Mouse (Mus musculus) forebrain, embryonic 15.5 days (tissue): ENCODE measurements at regions not wholly inside any gene's neighbourhood (a gene's known extent, or its start where the extent isn't known, plus 50 kb on each side); places are given as distances from the start of the nearest gene placed in this dataset.

Experiments used
- ATAC-seq: fragments of 200-750 bp; cut with Nextera tagmentation; replicated peaks from 2 replicates; pipeline ENCODE4 v1.8.0; 2017; ENCODE audit warnings: mild to moderate bottlenecking, moderate TSS enrichment, moderate library complexity
- H3K27ac ChIP-seq: fragments of 300-500 bp; sonication (generic); replicated peaks from 2 replicates; pipeline ENCODE4 v1.5.1; 2015; ENCODE audit warnings: mild to moderate bottlenecking, inconsistent platforms
- H3K27me3 ChIP-seq: fragments of 300-500 bp; sonication (generic); 2 replicates; pipeline ENCODE4 v1.6.1; 2015; ENCODE audit warnings: inconsistent platforms
- H3K36me3 ChIP-seq: fragments of 300-500 bp; sonication (generic); 2 replicates; pipeline ENCODE4 v1.6.1; 2015; ENCODE audit warnings: mild to moderate bottlenecking, inconsistent platforms
- H3K4me1 ChIP-seq: fragments of 300-500 bp; sonication (generic); 2 replicates; pipeline ENCODE4 v1.6.1; 2015; ENCODE audit warnings: inconsistent platforms
- H3K4me2 ChIP-seq: fragments of 300-500 bp; sonication (generic); replicated peaks from 2 replicates; pipeline ENCODE4 v1.6.1; 2015; ENCODE audit warnings: mild to moderate bottlenecking, inconsistent platforms
- H3K4me3 ChIP-seq: fragments of 300-500 bp; sonication (generic); 2 replicates; pipeline ENCODE4 v1.5.1; 2015; ENCODE audit warnings: mild to moderate bottlenecking, inconsistent platforms
- H3K9ac ChIP-seq: fragments of 300-500 bp; sonication (generic); replicated peaks from 2 replicates; pipeline ENCODE4 v1.6.1; 2015; ENCODE audit warnings: mild to moderate bottlenecking, inconsistent platforms
- H3K9me3 ChIP-seq: fragments of 300-500 bp; sonication (generic); 2 replicates; pipeline ENCODE4 v1.6.1; 2016; ENCODE audit warnings: inconsistent platforms
- WGBS: fragments of 180-500 bp; shearing (Covaris S2); methylation state at CpG from one replicate; pipeline ENCODE4 v1.1.7; 2015; ENCODE audit warnings: mixed read lengths; 5-methylcytosine and 5-hydroxymethylcytosine counted together

DNA sequence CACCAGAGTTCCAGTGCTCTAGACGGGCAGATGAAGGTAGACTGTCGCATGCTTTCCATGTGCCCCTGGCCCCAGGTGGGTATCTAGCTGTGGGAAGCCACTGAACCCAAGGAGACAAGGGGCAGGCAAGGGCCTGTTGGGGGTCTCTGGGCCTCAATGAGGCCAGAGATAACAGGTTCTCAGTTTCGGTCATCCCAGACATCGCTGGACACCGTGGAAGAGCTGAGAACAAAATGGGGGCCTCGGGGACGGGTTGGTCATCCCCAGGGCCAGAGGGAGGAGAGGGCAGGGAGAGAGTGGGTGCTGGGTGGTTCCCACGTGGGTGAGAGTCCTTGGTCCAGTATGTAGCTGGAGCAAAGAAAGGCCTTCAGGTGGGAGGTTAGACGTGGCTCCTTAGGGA lies 307.2 kb downstream of the Zfp804a start:
- H3K4me1 ChIP-seq = no peaks in the 10 kb centered on the region
- no peak for ATAC-seq
- 90% methylated on average over 9 of the region's 9 CpGs for WGBS
- no peak overlapping the region for H3K4me3 ChIP-seq
- H3K36me3 ChIP-seq = no peaks in the 10 kb centered on the region
- H3K27ac ChIP-seq = no peak overlapping the region
- H3K27me3 ChIP-seq = no peaks in the 10 kb centered on the region
- H3K4me2 ChIP-seq = no peak overlapping the region
- no peak overlapping the region for H3K9ac ChIP-seq
- H3K9me3 ChIP-seq = no peaks in the 10 kb centered on the region

DNA sequence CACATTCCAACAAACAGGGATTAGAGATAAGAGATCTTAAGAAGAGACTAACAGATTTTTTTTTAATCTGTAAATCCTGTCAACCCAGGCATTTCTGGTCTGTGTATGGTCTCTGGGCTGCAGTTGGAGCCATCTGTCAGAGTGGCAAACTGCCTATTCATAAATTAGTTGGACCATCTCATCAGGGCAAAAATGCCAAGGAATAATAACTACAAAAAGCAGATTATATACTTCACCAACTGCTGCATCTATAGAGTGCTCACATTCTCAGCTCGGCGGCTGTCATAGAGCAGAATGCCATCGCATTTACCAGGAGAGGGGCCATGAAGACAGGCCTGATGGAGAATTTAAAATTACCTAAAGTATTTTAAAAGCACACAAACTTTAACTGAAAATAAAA lies 320.1 kb downstream of the Zfp804a start:
- no peaks in the 10 kb centered on the region for H3K9me3 ChIP-seq
- no peaks in the 10 kb centered on the region for H3K36me3 ChIP-seq
- no peaks in the 10 kb centered on the region for H3K4me1 ChIP-seq
- 68% methylated on average over 3 of the region's 3 CpGs for WGBS
- H3K4me2 ChIP-seq = no peak overlapping the region
- H3K9ac ChIP-seq = no peak overlapping the region
- no peak overlapping the region for H3K27ac ChIP-seq
- H3K4me3 ChIP-seq = no peak overlapping the region
- no peaks in the 10 kb centered on the region for H3K27me3 ChIP-seq
- peak; percentile 53; the same call in 1 of the 2 replicates for ATAC-seq

DNA sequence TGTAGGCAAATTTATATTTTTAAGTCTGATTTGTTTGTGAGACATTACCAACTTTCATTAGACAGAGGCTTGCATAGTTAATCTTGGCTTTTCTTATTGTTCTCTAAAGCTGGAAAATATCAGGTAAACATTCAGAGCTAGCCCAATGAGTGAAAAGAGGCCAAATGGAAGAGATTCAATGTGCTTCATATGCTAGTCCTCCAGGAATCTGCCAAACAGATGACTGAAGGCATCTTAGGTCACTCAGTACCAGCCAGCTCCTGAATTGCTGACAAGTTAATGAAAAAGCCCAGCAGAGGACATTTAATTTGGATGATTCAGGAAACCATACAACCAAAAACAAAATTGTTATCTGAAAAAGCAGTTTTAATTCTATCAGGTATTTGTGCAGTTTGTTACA lies 325.5 kb downstream of the Zfp804a start:
- Histone ChIP-seq H3K27me3 (no peaks in the 10 kb centered on the region), H3K27ac (no peak overlapping the region), H3K36me3 (no peaks in the 10 kb centered on the region), H3K4me2 (no peak overlapping the region), H3K9me3 (no peaks in the 10 kb centered on the region), H3K4me3 (no peak overlapping the region), H3K9ac (no peak overlapping the region), H3K4me1 (no peaks in the 10 kb centered on the region)
- no peak for ATAC-seq

DNA sequence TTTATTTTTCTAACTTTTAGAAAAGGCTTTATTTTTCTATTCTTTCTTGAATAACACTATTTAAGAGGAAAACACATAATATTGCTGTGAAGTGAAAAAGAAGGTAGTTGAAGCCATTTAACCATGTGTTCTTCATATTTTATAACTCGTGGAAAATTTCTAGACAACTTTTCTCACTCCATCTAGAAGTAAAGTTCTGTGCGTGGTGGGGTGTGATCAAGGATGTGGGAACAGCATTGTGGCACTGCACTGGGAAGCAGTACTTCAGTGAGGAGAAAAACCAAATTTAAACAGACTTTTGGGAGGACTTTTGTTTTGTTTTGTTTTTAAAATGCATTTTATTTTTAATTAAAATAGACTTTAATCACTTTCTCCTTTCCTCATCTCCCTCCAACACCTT lies 332.1 kb downstream of the Zfp804a start:
- no peak overlapping the region for H3K27ac ChIP-seq
- no peak for ATAC-seq

DNA sequence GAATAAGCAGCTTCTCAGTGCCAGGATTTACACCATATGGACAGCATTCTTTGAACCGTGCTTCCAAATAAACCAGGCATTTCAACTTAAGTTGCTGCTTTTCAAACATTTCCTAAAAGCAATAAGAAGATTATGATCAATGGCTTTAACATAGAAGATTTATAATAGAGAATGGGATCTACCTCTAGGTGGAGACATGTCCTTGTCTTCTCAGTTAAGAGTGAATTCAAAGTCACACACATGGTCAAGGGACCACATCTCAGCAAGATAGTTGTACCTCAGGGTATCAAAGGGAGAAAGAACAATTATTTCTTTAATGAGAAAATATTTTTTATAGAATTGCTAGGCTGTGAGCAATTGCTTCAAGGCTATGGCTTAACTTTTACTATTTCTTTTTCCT lies 334.7 kb downstream of the Zfp804a start:
- no peak for ATAC-seq
- 69% methylated on average over 1 of the region's 1 CpGs for WGBS
- Histone ChIP-seq H3K36me3 (no peaks in the 10 kb centered on the region), H3K4me1 (no peaks in the 10 kb centered on the region), H3K27me3 (no peaks in the 10 kb centered on the region), H3K4me3 (no peak overlapping the region), H3K4me2 (no peak overlapping the region), H3K9me3 (no peaks in the 10 kb centered on the region), H3K9ac (no peak overlapping the region), H3K27ac (no peak overlapping the region)

More for the DNA sequence above, 332.1 kb downstream of the Zfp804a start:
- Histone ChIP-seq H3K4me1 (no peaks in the 10 kb centered on the region), H3K4me3 (no peak overlapping the region), H3K27me3 (no peaks in the 10 kb centered on the region), H3K36me3 (no peaks in the 10 kb centered on the region), H3K9ac (no peak overlapping the region), H3K4me2 (no peak overlapping the region), H3K9me3 (no peaks in the 10 kb centered on the region)
- WGBS = 83% methylated on average over 2 of the region's 2 CpGs

DNA sequence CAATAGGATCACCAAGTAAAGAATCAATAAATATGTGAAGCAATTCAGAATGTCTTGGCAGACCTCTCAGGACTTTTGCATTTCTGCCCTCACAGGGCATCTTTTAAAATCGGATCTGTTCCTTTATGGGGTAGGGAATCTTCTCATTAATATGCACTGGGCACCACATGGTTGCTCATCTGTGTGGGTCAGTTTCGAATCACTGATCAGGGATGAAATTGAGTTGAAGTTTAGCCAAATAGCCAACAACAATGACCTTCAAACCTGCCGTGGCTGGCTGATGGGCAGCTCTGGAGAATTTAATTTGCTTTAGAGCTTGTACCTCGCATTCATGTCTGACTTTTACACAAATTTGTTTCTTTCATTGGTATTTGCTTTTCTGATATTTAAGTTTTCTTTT lies 342.4 kb downstream of the Zfp804a start:
- 69% methylated on average over 4 of the region's 4 CpGs for WGBS
- Histone ChIP-seq H3K27ac (no peak overlapping the region), H3K27me3 (no peaks in the 10 kb centered on the region), H3K9me3 (no peaks in the 10 kb centered on the region), H3K4me3 (no peak overlapping the region), H3K36me3 (no peaks in the 10 kb centered on the region), H3K4me2 (no peak overlapping the region), H3K4me1 (no peaks in the 10 kb centered on the region), H3K9ac (no peak overlapping the region)
- ATAC-seq = no peak

DNA sequence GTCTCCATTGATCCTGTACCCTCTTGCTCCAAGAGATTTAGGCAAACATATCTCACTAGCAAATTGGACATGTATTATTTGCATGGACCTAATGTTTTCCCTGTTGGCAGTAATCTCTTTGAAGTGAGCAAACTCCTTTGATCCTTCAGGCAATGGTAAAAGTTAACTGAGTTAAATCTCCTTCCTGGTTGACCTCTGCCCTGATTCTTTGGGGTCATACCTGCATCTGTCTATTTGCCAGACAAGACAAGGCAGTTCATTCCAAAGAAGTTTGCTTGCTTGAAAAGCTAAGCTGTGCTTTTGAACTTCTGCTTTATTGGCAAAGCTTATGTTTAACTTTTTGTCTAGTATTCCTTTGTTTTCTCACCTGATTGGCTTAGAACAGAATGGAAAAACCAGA lies 392.7 kb downstream of the Zfp804a start:
- H3K27me3 ChIP-seq = no peaks in the 10 kb centered on the region
- no peak for ATAC-seq
- H3K36me3 ChIP-seq = no peaks in the 10 kb centered on the region
- no peak overlapping the region for H3K4me3 ChIP-seq
- H3K27ac ChIP-seq = no peak overlapping the region
- H3K9ac ChIP-seq = no peak overlapping the region
- H3K4me2 ChIP-seq = no peak overlapping the region
- H3K4me1 ChIP-seq = no peaks in the 10 kb centered on the region
- H3K9me3 ChIP-seq = no peaks in the 10 kb centered on the region

DNA sequence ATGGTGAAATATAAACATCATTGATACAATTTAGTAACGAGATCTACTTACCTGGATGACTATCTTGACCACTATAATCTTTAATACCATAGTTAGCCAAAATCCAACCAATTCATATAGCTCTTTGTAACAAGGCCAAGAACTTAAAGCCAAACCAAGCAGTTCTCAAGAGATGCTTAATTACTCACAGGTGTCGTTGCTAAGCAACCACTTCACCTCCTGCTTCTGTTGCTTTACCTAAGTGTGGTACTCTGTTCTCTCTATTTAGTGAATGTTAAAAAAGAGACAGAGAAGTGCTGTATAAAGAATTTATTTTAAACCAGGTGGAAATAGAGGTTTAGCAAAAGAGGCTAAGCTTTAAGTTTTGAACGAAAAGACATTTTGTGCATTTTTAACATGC lies 402.7 kb downstream of the Zfp804a start:
- ATAC-seq = no peak
- no peaks in the 10 kb centered on the region for H3K4me1 ChIP-seq
- WGBS = 77% methylated on average over 3 of the region's 3 CpGs
- no peak overlapping the region for H3K9ac ChIP-seq
- no peak overlapping the region for H3K4me3 ChIP-seq
- no peak overlapping the region for H3K4me2 ChIP-seq
- H3K9me3 ChIP-seq = no peaks in the 10 kb centered on the region
- no peak overlapping the region for H3K27ac ChIP-seq
- no peaks in the 10 kb centered on the region for H3K36me3 ChIP-seq
- H3K27me3 ChIP-seq = no peaks in the 10 kb centered on the region
